Mouse (Mus musculus): ENCODE data around the gene Sit1. TPM values are rescaled to one million over a fixed set of nuclear protein-coding genes. Genes with fewer than 3 reads are reported as not detected.

Sit1 gene
- not detected for total RNA-seq (2021)

GRCm38 (mm10) chr4:43483535-43484091, at the start of gene Sit1:
Gene Sit1 (minus strand): TSS chr4:43483734.
- intact Hi-C loops (cut with DNase I): no loop called here
- DNase-seq (ENCODE audit: low spot score): no peak

DNA sequence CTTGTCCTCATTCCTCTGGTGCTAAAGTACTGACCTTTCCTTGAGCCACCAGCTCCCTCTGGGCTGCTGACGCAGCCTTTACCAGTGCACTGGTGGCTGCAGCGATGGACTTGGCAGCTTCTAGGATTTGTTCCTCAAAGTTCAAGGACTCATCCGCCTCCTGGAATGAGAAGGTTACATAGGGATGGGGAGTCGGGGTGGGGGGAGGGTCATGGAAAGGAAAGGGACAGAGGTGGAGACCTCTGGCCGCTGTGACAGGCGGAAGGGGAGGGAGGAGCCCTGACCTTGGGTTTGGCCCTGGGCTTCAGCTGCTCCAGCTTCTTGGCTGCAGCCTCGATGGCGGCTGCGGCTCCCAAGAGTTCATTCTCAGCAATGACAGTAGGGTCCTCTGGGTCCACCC, 49.7 kb upstream of the Sit1 start:
- DNase-seq (ENCODE audit: low spot score): no peak
- intact Hi-C loops (cut with DNase I): loop anchor here (5.0 kb wide), 2 partner anchors 44 to 179 kb away; partner anchors contain the start of genes Gba2, Olfr71 and Rgp1

DNA sequence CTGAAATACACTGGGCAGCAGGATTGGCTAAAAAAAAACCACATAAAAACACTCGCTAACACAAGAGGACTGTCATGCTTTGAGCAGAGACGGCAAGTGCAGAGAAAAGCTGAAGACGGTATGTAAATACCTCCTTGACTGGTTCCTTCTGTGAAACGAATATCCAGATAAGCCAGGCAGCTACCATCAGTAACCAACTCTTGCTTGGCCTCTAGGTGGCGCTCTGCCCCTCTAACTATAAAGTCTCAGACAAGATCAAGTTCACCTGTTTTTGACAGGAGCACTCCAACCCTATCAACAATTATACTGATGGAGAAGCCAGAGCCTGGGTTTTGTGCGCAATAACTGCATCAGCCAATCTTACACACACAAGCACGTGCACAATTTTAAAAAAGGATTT, 47.0 kb upstream of the Sit1 start:
- DNase-seq (ENCODE audit: low spot score): no peak
- intact Hi-C loops (cut with DNase I): loop anchor here (5.0 kb wide), 2 partner anchors 47 to 182 kb away; partner anchors contain the start of genes Gba2, Olfr71 and Rgp1

DNA sequence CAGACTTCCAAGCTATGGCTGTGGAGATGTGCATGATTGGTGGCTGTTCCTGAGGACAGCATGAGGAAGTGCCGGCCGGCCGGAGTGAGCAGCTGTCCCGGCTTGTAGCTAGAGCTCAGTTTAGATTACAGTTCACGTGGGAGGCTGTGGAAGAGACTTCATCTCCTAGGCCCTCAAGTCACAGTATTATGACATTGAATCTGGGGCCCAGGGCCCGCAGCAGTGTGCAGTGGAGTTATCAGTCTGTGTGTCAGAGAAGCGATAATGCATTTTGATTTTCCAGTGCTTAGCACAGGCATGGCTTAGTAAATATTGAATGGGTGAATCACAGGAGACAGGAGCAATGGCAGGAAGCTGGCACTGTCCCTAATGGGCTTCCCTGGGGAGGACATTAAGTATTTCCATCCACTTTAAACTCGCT, 46.6 kb upstream of the Sit1 start:
- intact Hi-C loops (cut with DNase I): loop anchor here (5.0 kb wide), 2 partner anchors 47 to 182 kb away; partner anchors contain the start of genes Gba2, Olfr71 and Rgp1
- no peak for DNase-seq (ENCODE audit: low spot score)

- intact Hi-C loops (cut with DNase I): no loop called here
- no peak for DNase-seq (ENCODE audit: low spot score)
These were observed 45.0 kb upstream of the Sit1 start for GRCm38 (mm10) chr4:43528487-43528886.

- intact Hi-C loops (cut with DNase I): no loop called here
These were observed 44.3 kb upstream of the Sit1 start for GRCm38 (mm10) chr4:43527880-43528279.

DNA sequence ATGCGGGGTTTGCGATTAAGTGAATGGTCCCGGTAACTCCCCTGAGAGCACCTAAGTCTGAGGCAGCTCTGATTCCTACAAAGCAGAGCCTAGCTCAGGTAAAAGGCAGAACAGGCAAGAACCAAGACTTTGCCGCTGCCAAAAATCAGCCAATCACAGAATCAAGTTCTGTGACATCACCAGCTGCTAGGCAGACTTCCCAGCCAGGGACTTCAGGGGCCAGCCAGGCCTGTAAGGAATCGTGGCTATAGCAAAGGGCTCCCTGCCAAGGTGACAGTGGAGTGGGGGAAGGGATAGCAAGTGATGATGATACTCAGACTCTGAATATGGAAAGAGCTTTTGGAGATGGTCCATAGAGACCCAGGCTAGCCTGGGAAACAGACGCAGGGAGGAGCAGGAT, 36.4 kb upstream of the Sit1 start:
- intact Hi-C loops (cut with DNase I): no loop called here
- DNase-seq (ENCODE audit: low spot score): peak; percentile 63

More at GRCm38 (mm10) chr4:43527880-43528279, 44.3 kb upstream of the Sit1 start:
- DNase-seq (ENCODE audit: low spot score): no peak

- no peak for DNase-seq (ENCODE audit: low spot score)
- intact Hi-C loops (cut with DNase I): no loop called here
These were observed 36.0 kb upstream of the Sit1 start for GRCm38 (mm10) chr4:43519551-43519950.

GRCm38 (mm10) chr4:43515764-43516708, 32.5 kb upstream of the Sit1 start:
- intact Hi-C loops (cut with DNase I): no loop called here
- DNase-seq (ENCODE audit: low spot score): no peak

- intact Hi-C loops (cut with DNase I): no loop called here
- no peak for DNase-seq (ENCODE audit: low spot score)
These were observed 30.3 kb upstream of the Sit1 start for GRCm38 (mm10) chr4:43513791-43514190.

DNA sequence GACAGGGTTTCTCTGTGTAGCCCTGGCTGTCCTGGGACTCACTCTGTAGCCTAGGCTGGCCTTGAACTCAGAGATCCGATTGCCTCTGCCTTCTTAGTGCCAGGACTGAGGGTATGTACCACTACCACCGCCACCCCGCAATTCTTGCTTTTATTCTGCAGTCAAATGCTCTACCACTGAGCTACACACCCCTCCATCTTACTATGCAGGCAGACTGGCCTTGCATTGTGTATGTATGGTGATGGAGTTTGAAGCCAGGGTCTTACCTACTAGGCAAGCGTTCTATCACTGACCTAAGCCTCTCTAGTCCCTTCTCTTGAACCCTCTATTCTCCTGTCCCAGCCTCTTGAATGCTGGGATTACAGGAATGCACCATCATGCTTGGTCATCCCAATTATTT, 29.8 kb upstream of the Sit1 start:
- intact Hi-C loops (cut with DNase I): no loop called here
- no peak for DNase-seq (ENCODE audit: low spot score)

DNA sequence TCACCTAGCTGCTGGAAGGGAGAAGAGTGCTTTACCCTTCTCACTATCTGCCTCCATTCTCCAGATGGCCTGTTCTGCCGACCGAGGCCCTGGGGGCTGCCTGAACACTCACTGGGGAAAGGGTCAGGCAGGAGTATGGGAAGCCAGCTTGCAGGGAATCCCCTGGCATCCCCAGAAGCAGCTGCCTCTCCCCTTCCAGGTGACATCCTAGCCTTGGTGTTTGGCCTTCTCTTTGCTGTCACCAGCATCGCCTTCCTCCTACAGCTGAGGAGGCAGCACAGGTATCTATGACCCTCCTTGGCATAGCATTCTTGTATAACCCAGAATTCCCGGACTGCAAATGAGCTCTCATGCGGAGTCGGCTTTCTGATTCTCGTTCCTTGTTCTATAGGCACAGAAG, 29.1 kb upstream of the Sit1 start:
- intact Hi-C loops (cut with DNase I): no loop called here
- DNase-seq (ENCODE audit: low spot score): no peak

GRCm38 (mm10) chr4:43511675-43512454, 28.3 kb upstream of the Sit1 start:
- no peak for DNase-seq (ENCODE audit: low spot score)
- intact Hi-C loops (cut with DNase I): no loop called here

GRCm38 (mm10) chr4:43509109-43509508, 25.6 kb upstream of the Sit1 start:
- intact Hi-C loops (cut with DNase I): no loop called here
- no peak for DNase-seq (ENCODE audit: low spot score)

- intact Hi-C loops (cut with DNase I): no loop called here
- no peak for DNase-seq (ENCODE audit: low spot score)
These were observed 25.1 kb upstream of the Sit1 start for GRCm38 (mm10) chr4:43508666-43508997.

GRCm38 (mm10) chr4:43507938-43508665, 24.6 kb upstream of the Sit1 start:
- DNase-seq (ENCODE audit: low spot score): no peak

DNA sequence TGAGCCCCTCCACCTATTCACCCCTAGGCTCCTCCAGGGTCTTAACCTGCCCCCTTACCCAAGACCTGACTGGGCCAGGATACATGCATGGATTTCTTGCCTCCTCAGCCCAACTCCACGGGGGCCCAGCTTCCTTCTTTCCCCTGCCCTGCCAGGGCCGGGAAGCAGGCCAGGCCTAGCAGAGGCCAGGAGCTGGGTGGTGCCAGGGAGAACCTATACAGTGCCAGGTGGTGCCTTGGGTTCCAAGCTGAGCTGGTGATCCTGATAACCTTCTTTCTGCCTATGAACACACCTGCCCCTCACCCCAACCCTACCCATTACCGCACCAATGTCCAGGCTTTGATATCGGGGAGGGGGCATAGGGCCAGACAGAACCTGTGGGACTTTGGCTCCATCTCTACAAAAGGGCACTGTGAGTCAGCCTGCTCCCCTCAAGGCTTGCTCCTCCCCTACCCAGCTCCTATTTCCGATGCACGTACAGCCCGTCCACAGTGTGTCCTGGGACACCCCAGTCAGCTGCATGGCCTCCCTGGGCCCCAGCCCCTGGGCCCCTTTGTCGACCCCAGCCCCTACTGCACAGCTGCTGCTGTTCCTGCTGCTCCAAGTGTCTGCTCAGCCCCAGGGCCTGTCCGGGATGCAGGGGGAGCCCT, 23.1 kb upstream of the Sit1 start, which contains the start of gene Car9:
TSS of gene Car9 (plus strand) at position 431 of the 650 bp plus-strand sequence.
- intact Hi-C loops (cut with DNase I): no loop called here
- no peak for DNase-seq (ENCODE audit: low spot score)

More at GRCm38 (mm10) chr4:43507938-43508665, 24.6 kb upstream of the Sit1 start:
- intact Hi-C loops (cut with DNase I): no loop called here

- intact Hi-C loops (cut with DNase I): no loop called here
These were observed 22.5 kb upstream of the Sit1 start for GRCm38 (mm10) chr4:43506074-43506473.

DNA sequence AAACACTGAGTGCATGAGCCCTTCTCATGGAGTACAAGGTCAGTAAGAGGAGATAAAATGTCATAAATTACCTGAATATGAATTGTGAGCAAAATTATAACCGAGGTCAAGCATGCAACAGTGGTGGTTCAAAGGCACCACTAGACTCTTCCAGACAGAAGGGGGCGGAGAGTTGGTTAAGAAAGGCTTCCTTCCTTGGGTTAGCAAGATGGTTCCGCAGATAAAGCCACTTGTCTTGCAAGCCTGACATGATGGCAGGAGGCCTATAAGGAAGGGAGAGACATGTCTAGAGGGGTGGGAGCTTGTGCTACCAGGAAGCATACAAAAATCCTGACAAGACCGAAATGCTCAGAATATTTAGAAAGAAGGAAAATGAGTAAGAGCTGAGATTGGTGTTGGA, 20.7 kb upstream of the Sit1 start:
- no peak for DNase-seq (ENCODE audit: low spot score)
- intact Hi-C loops (cut with DNase I): no loop called here

More at GRCm38 (mm10) chr4:43506074-43506473, 22.5 kb upstream of the Sit1 start:
- no peak for DNase-seq (ENCODE audit: low spot score)

Data from heart, postnatal 25 days (tissue).